Mouse (Mus musculus): Measurements from ENCODE around the gene Fam160a1. TPM values are rescaled to one million over a fixed set of nuclear protein-coding genes. Genes with fewer than 3 reads are reported as not detected.

Gene Fam160a1
- total RNA-seq (2023), result 0.35 TPM

GRCm38 (mm10) chr3:85817191-85817590 lies at the start of gene Fam160a1:
Fam160a1 (minus strand) TSS chr3:85817291.

Other genes with a start within 250 kb of the Fam160a1 start
- gene Gatb, start 243.2 kb downstream of the Fam160a1 start, total RNA-seq (2023), result 12.7 TPM
- not detected for gene Glt28d2, start 70.2 kb upstream of the Fam160a1 start, total RNA-seq (2023)
- 0.67 TPM for gene Gm37240, start 70.2 kb upstream of the Fam160a1 start, total RNA-seq (2023)
- 0.29 TPM for gene Sh3d19, start 153.8 kb upstream of the Fam160a1 start, total RNA-seq (2023)
- gene Prss48, start 185.2 kb upstream of the Fam160a1 start, total RNA-seq (2023), result not detected